Mouse (Mus musculus) thymus, adult 2 months (tissue): ENCODE results near the gene Osmr.

Experiments used
- CTCF ChIP-seq: fragments of 200-500 bp; IDR thresholded peaks from 2 replicates; pipeline ENCODE4 v1.5.1; 2012; ENCODE audit warnings: mild to moderate bottlenecking, control low read depth, low read length, moderate library complexity, borderline replicate concordance; ENCODE audit not compliant: control insufficient read depth, poor library complexity, insufficient read depth; ENCODE audit errors: extremely low read depth
- POLR2A ChIP-seq: fragments of 200-500 bp; IDR thresholded peaks from 2 replicates; pipeline ENCODE4 v1.6.1; 2012; ENCODE audit warnings: mild to moderate bottlenecking, low read length, control low read depth, moderate library complexity; ENCODE audit not compliant: control insufficient read depth, poor library complexity, insufficient read depth; ENCODE audit errors: extremely low read depth

- no peak for TF ChIP-seq CTCF
- no peak for TF ChIP-seq POLR2A
Observed at GRCm38 (mm10) chr15:6786212-6786611, 88.6 kb downstream of the Osmr start.
